Mouse (Mus musculus) embryonic stem cell, embryonic (primary cell): Measurements from ENCODE around the gene Lrrn4.

Experiments
- CTCF ChIA-PET, 4 experiments: fragments of 300-600 bp in 2 of 4; fragments of 350-600 bp in 2 of 4; sonication (Branson Sonifier 250); formaldehyde crosslinking; loops; one replicate each; lab custom pipeline; 2022; ENCODE audit warnings: inconsistent platforms in 2 of 4; lab: Charles Lee
- POLR2A ChIA-PET, 4 experiments: fragments of 300-600 bp in 2 of 4; fragments of 350-600 bp in 2 of 4; sonication (Branson Sonifier 250); formaldehyde crosslinking; loops; one replicate each; lab custom pipeline; 2022; ENCODE audit warnings: antibody characterized with exemption in 4 of 4, inconsistent platforms in 1 of 4; lab: Charles Lee

Lrrn4 gene

GRCm38 (mm10) chr2:132880844-132881645 lies at the start of gene Lrrn4:
Lrrn4 (minus strand) TSS chr2:132880891.
- POLR2A ChIA-PET, result interaction anchor here in 3 of 4 experiments (0.8 to 1.8 kb wide), 14 partner anchors 10 to 382 kb away, joined by 3 to 6 read pairs (median 4); partner anchors contain the start of genes Crls1 (in 2 of the 3), Mcm8 (in 1 of the 3), Shld1 (in 1 of the 3) and Trmt6 (in 1 of the 3)
- CTCF ChIA-PET, result interaction anchor here in 3 of 4 experiments (1.0 to 2.8 kb wide), 5 partner anchors 22 to 35 kb away, joined by 3 to 21 read pairs (median 8); partner anchors contain the start of gene Crls1 (in 2 of the 3)

- CTCF ChIA-PET, result no interaction called here
- POLR2A ChIA-PET, result no interaction called here
Measured at GRCm38 (mm10) chr2:132928999-132929398, 48.3 kb upstream of the Lrrn4 start.

GRCm38 (mm10) chr2:132927871-132928270 lies 47.2 kb upstream of the Lrrn4 start:
- POLR2A ChIA-PET, result no interaction called here
- CTCF ChIA-PET, result interaction anchor here in 1 of 4 experiments (0.6 kb wide), 1 partner anchor 186 kb away, joined by 7 read pairs; no protein-coding TSS in a partner anchor

GRCm38 (mm10) chr2:132927298-132927697 lies 46.6 kb upstream of the Lrrn4 start:
- CTCF ChIA-PET, result interaction anchor here in 1 of 4 experiments (0.8 kb wide), 1 partner anchor 551 kb away, joined by 3 read pairs; no protein-coding TSS in a partner anchor

GRCm38 (mm10) chr2:132923290-132924085 lies 42.8 kb upstream of the Lrrn4 start:
- ChIA-PET CTCF (interaction anchor here in 1 of 4 experiments (0.7 kb wide), 1 partner anchor 877 kb away, joined by 3 read pairs; no protein-coding TSS in a partner anchor), POLR2A (no interaction called here)

More at GRCm38 (mm10) chr2:132927298-132927697, 46.6 kb upstream of the Lrrn4 start:
- POLR2A ChIA-PET, result no interaction called here

DNA sequence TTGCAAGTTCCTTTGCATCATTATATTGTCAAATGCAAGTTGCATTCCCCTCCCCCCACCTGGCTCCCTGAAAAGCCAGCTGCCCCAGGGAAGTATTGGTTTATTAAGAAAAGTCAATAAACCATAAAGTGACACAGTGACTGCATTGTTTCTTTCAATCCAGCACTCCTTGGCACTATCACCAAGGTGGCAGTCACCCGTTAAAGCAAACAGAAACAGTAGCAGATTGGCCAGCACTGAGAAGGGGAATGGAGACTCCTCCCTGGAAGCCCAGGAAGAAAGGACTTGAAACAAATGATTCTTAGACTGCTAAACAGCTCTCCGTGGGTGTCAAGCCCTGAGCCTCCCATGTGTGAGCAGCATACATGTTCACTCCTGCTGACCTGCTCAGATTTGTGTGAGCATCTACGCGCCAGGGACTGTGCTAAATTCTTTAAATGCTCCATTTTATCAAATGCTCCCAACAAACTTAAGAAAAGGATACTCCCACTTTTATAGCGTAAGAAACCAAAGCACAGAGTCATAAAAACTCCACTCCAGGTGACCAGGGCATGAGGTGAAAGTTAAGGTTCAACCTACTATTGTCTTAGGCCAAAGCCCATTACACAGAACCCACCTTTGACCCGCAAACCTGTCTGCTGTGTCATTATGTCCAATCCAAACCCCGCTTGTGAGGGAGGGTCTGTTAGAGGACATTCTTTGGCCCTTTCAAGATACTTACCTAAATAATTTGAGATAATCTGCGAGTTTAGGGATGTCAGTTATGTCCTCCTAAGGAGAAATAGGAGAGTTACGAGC lies 41.6 kb upstream of the Lrrn4 start:
- ChIA-PET CTCF (no interaction called here), POLR2A (no interaction called here)

DNA sequence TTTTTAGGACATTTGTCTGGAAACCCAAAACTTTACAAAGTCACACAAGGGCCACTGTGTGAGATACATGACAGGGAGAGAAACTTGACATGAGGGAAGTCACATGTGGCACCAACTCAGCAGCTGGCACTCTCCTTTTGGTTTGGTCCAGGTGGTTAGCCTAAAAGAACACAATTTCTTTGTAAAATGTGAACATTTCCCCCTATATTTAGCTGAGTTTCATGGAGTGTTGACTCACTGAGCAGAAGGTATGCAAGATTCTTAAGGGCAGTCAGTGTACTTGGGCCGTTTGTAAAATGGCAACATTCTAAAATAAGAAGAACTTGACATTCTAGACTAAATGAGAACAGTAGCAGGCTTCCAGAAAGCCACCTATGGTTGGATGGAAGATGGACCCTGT lies 34.1 kb upstream of the Lrrn4 start:
- CTCF ChIA-PET, result no interaction called here
- POLR2A ChIA-PET, result no interaction called here

- ChIA-PET POLR2A (no interaction called here), CTCF (interaction anchor here in 3 of 4 experiments (0.8 to 2.4 kb wide), 5 partner anchors 10 to 591 kb away, joined by 3 to 13 read pairs (median 6); partner anchors contain the start of gene Crls1 (in 1 of the 3))
Measured at GRCm38 (mm10) chr2:132906763-132907162, 26.1 kb upstream of the Lrrn4 start.

DNA sequence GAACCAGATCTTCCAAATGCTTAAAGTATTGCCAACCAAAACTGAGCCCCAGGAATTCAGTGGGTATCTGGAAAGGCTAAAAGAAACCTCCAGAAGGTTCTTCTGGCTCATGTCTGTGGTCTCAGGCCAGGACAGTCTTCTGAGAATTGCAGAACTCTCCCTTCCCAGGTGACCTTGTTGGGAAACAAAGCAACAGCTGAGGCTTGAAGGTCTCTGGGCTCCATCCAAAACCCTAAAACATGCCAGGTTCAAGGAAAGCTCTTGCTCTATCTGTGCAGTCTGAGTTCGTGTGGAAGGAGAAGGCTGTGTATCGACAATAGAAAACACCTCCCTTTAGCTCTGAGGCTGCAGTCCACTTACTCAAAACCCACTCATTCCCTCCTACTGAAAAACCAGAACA lies 24.3 kb upstream of the Lrrn4 start:
- POLR2A ChIA-PET, result interaction anchor here in 2 of 4 experiments (0.6 to 1.4 kb wide), 3 partner anchors 26 to 57 kb away, joined by 4 to 6 read pairs (median 4); no protein-coding TSS in a partner anchor
- CTCF ChIA-PET, result interaction anchor here in 2 of 4 experiments (0.7 to 2.4 kb wide), 7 partner anchors 45 to 1360 kb away, joined by 3 to 17 read pairs (median 3); partner anchors contain the start of gene Crls1 (in 1 of the 2)

GRCm38 (mm10) chr2:132903498-132903897 lies 22.8 kb upstream of the Lrrn4 start:
- CTCF ChIA-PET, result interaction anchor here (0.5 to 3.4 kb wide), 36 partner anchors 8 to 589 kb away, joined by 3 to 44 read pairs (median 4); partner anchors contain the start of genes Crls1 (in 4 of the 4) and Lrrn4 (in 3 of the 4)
- POLR2A ChIA-PET, result interaction anchor here (0.6 to 2.2 kb wide), 7 partner anchors 23 to 57 kb away, joined by 3 to 10 read pairs (median 5); partner anchors contain the start of genes Crls1 (in 3 of the 4) and Lrrn4 (in 1 of the 4)

DNA sequence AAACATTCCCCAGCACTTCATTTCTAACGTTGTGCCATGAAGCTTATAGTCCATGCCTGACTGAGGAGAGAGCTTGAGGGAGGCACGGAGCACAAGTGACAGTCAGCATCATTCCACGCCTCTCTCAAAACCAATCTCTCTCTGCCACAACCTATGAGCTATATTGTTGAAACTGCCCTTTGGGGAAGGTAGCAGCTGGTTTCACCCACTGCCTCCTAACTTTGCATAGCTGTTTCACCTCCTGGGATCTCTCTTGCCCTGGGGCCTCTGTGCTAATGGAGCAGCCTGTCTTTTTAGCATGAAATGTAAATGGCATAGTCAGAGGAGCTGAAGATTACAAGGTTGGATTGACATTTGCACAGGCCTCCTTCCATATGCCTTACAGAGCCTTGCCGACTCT lies 21.4 kb upstream of the Lrrn4 start:
- ChIA-PET CTCF (interaction anchor here in 3 of 4 experiments (1.9 to 3.4 kb wide), 4 partner anchors 44 to 55 kb away, joined by 5 to 44 read pairs (median 22); partner anchors contain the start of gene Crls1 (in 3 of the 3)), POLR2A (interaction anchor here in 2 of 4 experiments (1.0 to 2.2 kb wide), 2 partner anchors 55 kb away, joined by 5 to 10 read pairs; partner anchors contain the start of gene Crls1 (in 2 of the 2))

GRCm38 (mm10) chr2:132901636-132902035 lies 20.9 kb upstream of the Lrrn4 start:
- CTCF ChIA-PET, result interaction anchor here in 3 of 4 experiments (2.9 to 3.4 kb wide), 3 partner anchors 54 to 55 kb away, joined by 16 to 44 read pairs (median 28); partner anchors contain the start of gene Crls1 (in 3 of the 3)
- POLR2A ChIA-PET, result interaction anchor here in 2 of 4 experiments (1.0 to 2.2 kb wide), 2 partner anchors 55 kb away, joined by 5 to 10 read pairs; partner anchors contain the start of gene Crls1 (in 2 of the 2)

GRCm38 (mm10) chr2:132900596-132900995 lies 19.9 kb upstream of the Lrrn4 start:
- CTCF ChIA-PET, result interaction anchor here in 1 of 4 experiments (0.6 kb wide), 1 partner anchor 11 kb away, joined by 4 read pairs; no protein-coding TSS in a partner anchor
- POLR2A ChIA-PET, result no interaction called here

DNA sequence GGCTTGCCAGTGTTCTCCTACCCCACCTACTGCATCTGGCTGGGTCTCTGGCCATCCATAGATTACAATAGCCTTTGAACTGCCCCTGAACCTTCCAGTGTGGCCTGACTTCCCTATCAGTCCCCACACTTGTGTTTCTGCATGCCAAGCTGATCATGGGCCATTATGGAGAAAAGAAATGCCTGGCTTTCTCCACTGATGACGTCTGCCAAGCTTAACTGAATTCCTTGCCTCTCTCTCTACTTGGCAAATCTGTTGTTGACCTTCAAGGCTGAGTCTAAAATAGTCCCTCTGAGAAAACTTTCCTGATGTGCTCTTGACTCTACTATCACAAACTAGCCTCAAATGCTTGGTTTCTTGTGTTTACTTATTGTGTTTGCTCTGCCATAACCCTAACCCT lies 17.5 kb upstream of the Lrrn4 start:
- CTCF ChIA-PET, result no interaction called here

DNA sequence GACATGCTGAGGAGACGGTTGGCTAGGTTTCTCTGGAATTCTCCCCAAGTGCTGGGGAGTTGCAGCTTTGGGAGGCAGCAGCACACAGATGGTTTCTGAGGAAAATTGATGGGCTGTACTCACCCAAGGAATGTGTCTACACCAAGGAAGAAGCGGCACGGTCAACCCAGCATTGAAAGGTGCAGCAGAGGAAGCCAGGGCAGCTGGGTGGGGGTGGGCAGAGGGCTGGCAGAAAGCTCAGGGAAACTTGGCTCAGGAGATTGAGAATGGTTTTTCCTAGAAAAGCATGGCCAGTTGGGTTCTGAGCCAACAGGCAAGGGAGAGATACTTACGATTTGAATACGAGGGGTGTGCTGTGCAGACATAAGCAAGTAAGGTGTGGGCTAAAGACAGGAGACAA lies 13.1 kb upstream of the Lrrn4 start:
- POLR2A ChIA-PET, result no interaction called here

More for the DNA sequence above, 17.5 kb upstream of the Lrrn4 start:
- POLR2A ChIA-PET, result interaction anchor here in 1 of 4 experiments (0.5 to 0.6 kb wide), 2 partner anchors 81 to 434 kb away, joined by 3 read pairs; no protein-coding TSS in a partner anchor

DNA sequence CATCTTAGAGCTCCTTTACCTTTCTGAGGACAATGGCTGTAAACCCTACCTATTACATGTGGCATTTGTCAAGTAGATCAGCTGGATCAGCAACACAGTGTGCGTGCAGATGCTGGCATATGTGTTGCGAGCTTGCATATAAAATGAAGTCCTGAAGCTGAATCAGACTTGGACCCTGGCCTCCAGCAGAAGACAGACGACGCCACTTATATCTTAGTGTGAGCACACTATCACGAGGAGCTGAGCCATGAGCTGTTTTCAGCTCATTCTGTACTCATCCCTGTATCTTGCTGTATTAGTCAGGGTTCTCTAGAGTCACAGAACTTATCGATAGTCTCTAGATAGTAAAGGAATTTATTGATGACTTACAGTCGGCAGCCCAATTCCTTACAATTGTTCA lies 4.6 kb upstream of the Lrrn4 start:
- ChIA-PET CTCF (interaction anchor here in 1 of 4 experiments (0.9 to 2.2 kb wide), 2 partner anchors 14 to 21 kb away, joined by 3 to 8 read pairs; no protein-coding TSS in a partner anchor), POLR2A (no interaction called here)

More for the DNA sequence above, 13.1 kb upstream of the Lrrn4 start:
- CTCF ChIA-PET, result interaction anchor here in 1 of 4 experiments (0.7 kb wide), 2 partner anchors 10 to 17 kb away, joined by 3 read pairs; no protein-coding TSS in a partner anchor
